Mouse (Mus musculus): ENCODE measurements around the gene Bicral. TPM values are rescaled to one million over a fixed set of nuclear protein-coding genes. Genes with fewer than 3 reads are reported as not detected.
A peak's percentile ranks its signal among the peaks of the same experiment; 100 is the strongest.
"Not testable (repeated sequence)": the region's sequence is repeated elsewhere in the genome, so short reads cannot be mapped to it uniquely, and the experiment has no call there.

The Bicral gene
- polyA plus RNA-seq, 1 experiment: 38.6 TPM

DNA sequence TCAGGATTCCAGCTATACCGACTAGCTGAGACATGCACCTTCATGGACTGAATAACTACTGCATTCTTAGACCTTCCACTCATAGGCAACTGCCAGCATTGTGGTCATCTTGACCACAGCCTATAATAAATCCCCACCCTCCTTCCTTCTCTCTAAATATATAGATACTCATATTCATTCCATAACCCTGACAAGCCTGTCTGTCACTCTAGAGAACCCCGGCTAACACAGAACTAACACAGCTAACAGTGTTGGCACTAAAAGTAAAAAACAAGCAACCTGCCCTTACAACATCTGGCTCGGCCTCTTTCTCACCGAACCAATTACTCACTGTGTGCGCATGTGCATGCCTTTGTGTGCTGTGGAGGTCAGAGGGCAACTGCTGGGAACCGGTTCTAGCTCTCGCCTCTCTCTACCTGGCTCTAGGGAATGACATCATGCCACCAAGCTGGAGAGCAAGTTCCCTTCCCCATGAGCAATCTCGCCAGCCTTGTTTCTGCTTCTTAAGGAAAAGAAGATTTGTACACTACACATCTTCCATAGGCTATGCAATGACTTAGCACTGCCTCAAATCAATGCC is 18.2 kb upstream of the Bicral start:
- DNase-seq (ENCODE audit: extremely low spot score in 1 of 2, low spot score in 1 of 2): no peak

DNA sequence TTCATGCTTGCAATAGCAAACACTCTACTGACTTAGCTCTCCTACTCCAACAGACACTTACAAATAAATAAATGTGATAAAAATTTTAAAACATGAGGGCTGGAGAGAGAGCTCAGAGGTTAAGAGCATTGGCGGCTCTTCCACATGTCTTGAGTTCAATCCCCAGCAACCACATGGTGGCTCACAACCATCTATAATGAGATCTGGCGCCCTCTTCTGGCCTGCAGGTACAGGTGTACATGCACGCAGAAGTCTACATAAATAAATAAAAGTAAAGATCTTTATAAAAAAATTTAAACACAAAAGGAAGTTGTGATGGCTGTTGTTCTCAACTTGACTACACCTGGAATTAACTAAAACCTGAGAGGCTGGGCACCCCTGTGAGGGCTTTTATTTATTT is 17.3 kb upstream of the Bicral start:
- DNase-seq (ENCODE audit: extremely low spot score in 1 of 2, low spot score in 1 of 2): no peak

DNA sequence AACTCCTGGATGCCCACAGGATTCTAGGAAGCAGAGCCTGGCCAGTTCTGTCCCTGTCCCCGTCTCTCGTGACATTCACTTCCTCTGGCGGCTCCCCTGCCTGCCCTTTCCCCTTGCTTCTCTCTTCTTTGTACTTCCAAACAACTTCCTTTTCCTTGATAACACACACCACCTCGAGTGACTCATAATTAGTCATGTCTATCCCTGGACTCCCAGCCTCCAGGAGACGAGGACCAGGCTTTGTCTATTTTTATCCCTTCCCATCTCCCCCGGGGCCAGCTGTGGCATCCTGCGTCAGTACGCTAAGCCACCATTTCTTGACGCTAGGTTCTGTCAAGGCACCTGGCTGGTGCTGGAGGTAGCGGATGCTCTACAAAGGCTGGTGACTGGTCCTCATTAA is 15.9 kb upstream of the Bicral start:
- peak in 1 of 2 experiments; percentile 70 for DNase-seq (ENCODE audit: extremely low spot score in 1 of 2, low spot score in 1 of 2)

DNA sequence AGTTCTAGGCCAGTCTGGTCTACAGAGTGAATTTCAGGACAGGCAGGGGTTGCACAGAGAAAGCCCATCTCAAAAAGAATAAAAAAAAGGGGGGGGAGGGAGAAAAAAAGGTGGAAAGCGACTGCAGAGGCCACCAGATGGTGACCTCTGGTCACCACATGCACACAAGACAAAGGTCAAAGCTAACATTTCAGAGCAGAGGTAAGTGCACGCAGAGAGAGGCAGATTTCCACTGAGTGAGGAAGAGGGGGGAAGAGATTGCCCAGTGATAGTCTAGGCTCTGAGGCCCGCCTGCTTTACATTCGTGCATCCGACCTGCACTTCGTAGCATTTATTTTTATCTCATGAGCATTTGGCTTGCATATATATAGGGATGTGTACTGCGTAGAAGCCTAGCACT is 14.5 kb upstream of the Bicral start:
- DNase-seq (ENCODE audit: extremely low spot score in 1 of 2, low spot score in 1 of 2): no peak

DNA sequence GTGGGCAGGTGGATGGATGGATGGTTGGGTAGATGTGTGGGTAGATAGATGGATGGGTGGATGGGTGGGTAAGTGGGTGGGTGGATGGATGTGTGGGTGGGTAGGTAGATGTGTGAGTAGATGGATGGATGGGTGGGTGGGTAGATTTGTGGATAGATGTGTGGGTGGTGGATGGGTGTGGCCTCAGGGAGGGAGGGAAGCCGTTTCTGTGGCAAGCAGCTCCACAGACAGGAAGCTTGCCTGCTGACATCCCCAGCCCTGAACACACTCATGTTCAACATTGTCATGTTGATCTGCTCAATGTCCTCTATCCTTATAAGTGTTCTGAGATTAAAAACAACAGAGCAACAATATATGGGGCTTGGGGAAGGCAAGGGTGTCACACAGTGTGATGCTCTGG is 12.6 kb upstream of the Bicral start:
- no peak for DNase-seq (ENCODE audit: extremely low spot score in 1 of 2, low spot score in 1 of 2)

DNA sequence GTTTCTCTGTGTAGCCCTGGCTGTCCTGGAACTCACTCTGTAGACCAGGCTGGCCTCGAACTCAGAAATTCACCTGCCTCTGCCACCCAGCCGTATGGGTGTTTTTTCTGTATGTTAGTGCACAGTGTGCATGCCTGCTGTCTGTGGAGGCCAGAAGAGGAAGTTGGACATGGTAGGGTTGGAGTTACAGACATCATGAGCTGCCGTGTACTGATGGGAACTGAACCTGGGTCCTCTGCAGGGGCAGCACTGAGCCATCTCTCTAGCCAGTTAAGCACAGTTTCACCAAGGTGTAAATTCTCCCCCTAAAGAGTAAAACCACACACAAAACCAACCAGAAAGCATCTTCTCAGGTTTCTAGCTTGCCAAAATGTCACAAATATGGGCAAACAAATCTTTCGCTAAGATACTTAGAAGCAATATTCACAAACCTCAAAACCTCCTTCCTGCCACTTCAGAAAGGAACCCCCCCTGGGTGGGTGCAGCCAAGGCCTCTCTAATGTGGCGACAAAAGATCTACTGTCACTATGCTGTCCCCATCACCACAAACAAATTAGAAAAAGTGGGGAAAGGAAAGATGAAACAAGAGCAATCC is 12.0 kb upstream of the Bicral start:
- DNase-seq (ENCODE audit: extremely low spot score in 1 of 2, low spot score in 1 of 2): no peak

DNA sequence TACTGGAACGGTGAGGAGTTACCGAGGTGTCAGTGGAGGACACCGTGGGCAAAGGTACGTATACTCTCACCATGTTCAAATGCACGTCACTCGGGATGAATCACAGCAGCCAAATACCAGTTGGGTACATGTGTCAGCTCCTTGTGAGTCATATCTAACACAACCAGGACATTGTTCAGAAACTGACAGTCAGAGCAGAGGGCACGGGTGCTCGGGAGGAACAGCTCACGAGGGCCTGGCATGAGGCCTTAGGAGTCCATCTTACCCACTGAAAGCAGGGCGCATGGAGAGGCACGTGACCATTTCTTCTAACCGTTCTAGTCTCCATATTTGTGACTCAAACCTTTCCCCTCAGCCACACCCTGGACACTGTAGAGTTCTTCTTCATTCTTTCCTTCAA is 8.6 kb upstream of the Bicral start:
- peak in 1 of 2 experiments; percentile 49 for DNase-seq (ENCODE audit: extremely low spot score in 1 of 2, low spot score in 1 of 2)

DNA sequence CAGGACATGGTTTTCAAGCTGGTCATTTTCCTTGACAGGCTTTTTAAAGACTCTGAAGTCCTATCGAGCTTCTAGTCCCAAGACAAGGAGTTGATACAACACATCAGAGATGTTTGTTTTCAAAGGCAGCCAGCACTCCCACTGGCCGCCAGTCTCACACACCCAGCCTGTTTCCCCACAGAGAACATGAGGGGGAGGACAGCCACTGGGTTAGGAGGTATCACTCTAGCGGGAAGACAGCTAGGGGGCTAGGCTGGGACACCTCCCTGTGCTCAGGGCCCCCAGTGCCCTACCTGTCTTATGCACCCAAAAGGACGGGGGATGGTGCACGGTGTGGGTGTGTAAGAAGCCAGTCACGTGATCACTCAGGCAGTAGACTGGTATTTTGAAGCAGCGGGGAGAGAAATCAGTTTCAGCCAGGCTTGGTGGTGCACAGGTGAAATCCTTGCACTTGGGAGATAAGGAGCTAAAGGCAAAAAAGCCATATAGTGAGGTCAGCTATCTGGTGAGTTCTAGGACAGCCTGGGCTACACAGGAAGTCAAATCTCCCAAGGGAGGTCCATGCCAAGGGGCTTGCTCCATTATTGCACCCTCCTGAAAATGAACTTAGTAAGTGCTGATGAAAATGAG is 6.4 kb upstream of the Bicral start:
- peak in 1 of 2 experiments; percentile 42 for DNase-seq (ENCODE audit: extremely low spot score in 1 of 2, low spot score in 1 of 2)

DNA sequence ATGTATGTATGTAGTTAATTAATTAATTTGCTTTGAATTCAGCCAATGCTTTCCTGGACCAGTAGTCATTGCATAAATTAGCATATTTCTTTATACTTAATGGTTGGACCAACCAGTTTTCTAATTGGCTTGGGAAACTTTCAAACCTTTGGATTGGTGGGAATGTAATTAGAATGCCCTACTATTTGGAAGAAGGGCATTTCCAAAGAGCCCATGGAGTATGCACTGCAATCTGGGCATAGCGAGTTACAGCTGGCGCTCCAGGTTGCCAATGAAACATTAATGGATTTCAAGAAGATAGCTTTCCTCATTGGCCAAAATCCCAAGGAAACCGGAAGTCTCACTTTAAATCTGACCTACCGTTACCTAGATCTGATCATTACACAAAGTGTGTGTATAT is 1.8 kb upstream of the Bicral start:
- no peak for DNase-seq (ENCODE audit: extremely low spot score in 1 of 2, low spot score in 1 of 2)

DNA sequence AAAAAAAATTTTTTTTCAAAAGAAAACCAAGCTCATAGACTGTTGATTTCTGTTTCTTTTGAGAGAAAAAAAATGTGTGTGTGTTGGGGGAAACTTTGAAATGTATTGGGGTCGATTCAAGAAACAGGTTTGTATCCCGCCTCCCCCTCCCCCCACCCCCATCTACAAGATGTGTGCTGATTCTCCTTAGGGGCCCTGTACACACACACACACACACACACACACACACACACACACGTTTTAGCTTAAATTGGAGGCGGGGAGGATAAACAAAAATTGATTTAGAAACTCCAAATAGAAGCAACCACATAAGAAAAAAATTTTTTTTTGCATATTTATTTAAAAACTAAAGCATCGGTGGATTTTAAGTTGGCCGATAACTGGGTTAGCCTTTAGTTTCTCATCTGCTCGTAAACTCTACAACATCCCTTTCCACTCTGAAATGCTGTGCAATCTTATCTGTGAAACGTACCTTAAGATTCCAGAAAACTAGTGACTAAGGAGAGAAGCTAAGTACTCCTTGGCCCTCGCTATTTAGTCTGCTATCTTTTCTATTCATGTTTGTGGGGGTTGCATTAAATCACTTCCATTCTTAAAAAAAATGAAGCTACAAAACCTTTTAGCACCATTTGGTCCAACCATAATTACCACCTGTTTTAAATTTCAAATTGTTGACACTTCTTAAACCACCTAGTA is 615 bp upstream of the Bicral start:
- DNase-seq (ENCODE audit: extremely low spot score in 1 of 2, low spot score in 1 of 2): no peak

DNA sequence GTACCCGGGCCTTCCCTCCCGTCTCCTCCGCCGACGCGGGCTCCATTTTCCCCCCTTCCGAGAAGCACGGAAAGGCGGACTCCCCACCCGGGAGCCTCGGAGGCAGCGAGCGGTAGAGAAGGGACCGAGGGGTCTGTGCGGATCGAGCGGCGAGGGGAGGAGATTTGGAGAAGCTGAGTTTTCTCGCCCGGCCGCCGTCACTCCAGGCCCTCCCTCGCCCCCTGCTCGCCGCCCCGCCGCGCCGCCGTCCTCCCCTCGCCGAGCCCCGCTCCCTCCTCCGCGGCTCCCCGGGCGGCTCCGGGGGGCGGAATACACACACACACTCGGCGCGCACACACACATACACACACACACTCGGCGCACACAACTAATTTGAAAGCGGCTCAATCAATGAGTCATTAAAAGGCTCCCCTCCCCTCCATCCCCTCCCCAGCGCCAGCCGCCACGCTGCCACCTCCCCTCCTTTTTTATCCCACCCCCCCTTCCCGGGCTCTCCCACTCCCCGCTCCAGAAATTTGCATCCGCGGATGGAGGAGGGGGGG is 850 bp downstream of the Bicral start:
- DNase-seq (ENCODE audit: extremely low spot score in 1 of 2, low spot score in 1 of 2): peak; percentile 55 to 77

DNA sequence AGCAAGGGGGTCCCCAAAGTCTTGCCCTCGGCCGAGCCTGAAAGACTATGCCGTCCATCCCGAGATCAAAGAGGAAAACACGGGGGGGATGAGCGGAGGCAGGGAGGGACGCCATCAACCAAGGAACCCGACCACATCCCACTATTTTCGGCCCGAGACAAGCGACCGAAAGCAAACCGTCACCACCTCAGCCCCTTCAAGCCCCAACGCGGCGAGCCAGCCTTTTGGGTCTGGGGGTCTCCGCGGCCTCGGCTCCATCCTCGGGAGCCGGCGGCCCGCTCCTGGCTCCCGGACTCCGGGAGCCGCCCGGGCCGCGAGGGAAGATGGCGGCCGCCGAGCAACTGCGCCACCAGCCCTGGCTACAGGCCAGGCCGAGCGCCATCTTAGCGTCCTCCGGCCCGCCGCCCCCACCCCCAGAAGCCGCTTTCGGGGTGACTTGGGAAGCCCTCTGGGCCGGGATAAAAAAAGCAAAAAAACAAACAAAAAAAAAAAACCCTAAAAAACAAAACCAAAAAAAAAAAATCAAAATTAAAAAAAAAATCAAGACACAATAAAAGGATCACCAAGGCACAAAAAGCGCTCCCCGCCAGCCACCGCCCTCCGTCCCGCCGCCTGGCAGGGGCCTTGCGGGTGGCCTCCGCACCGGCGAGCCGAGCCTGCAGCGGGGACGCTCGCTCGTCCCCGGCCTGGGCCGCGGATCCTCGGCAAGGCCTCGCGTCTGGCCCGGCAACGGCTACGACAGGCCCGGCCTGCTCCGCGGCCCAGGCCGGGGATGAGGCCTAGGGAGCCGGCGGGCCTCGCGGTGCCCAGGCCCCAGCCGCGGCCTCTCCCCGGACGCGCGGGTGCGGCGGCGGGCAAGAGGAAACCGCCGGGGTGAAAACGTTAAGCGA is 1.6 kb downstream of the Bicral start:
- peak in 1 of 2 experiments; percentile 77 for DNase-seq (ENCODE audit: extremely low spot score in 1 of 2, low spot score in 1 of 2)

DNA sequence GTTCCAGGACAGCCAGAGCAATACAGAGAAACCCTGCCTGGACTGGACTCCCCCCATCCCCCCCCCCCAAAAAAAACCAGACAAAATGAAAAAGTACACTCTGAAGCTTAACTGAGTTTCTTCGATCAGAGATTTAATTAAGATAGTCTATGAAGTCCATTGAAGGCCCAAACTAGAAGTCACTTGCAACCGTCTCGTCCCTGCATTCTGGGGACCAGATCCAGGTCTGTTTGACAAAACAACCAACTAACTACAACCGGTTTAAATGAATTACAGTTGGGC is 2.2 kb downstream of the Bicral start:
- no peak for DNase-seq (ENCODE audit: extremely low spot score in 1 of 2, low spot score in 1 of 2)

DNA sequence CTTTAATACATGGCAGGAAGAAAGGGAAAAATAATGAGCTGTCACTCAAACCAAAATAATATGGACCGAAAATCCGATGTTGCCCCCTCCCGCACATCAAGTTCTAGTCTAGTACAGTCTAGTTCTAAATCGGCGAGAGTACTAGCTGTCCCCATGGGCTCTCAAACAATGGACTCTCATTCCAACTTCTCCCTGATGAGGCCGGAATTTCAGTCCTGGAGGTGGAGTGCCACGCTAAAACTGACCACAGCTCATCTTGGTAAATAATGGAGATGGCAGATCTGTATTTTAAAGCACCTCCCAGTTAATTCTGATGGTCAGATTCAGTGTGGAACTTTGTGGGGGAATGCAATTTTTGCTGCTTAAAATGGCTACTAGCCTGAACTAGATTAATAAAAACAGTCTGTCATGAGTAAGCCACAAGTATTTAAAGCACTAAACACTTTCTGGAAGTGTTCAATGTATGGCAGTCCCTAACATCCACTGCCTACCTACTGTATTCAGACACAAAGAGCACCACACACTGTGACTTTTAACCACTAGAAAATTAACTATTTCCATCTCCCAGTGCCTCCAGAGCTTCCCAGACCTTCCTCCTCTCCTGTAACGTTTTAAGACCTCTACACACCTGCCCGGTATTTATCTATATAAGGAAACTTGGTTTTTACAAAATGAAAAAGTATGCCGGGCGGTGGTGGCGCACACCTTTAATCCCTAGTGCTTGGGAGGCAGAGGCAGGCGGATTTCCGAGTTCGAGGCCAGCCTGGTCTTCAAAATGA is 2.8 kb downstream of the Bicral start:
- DNase-seq (ENCODE audit: extremely low spot score in 1 of 2, low spot score in 1 of 2): no peak

DNA sequence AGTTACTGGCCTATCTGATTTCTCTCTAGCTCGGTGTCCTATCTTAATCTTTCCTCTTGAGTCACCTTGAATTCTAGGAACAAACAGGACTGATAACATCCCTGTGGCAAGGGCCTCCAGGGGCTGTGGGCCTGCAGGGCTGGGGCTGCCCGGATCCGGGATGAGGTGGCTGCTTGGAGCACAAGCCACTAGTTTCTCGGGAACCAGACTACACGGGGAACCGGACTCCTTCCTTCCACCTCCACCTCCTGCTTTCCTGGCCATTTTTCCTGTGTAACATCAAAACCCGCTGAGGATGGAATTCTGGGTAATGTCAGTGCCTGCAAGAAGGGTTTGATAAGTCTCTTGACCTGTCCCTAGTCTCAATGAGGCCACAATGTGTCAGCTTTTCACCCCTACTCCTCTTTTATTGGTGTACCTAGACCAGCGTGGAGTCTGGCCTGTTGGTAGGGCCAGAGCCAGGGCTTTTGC is 3.6 kb downstream of the Bicral start:
- no peak for DNase-seq (ENCODE audit: extremely low spot score in 1 of 2, low spot score in 1 of 2)

DNA sequence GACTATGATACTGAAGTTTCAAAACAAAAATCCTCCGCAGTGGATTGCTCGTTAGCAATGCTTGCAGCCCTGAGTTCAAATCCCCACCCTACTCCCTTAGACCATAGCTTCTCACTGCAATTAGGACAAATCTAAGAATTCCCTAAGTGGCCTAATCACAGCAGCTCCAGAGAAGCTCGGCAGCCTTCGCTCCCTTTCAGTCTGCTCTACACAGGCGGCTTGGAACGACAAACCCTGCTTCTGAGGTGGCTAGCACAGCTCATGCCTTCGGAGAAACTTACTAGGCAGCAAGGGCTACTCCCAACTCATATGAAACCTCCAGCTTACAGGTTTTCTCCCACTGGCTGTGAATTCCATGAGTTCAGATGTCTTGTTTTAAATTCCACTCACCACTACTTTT is 4.2 kb downstream of the Bicral start:
- no peak for DNase-seq (ENCODE audit: extremely low spot score in 1 of 2, low spot score in 1 of 2)

DNA sequence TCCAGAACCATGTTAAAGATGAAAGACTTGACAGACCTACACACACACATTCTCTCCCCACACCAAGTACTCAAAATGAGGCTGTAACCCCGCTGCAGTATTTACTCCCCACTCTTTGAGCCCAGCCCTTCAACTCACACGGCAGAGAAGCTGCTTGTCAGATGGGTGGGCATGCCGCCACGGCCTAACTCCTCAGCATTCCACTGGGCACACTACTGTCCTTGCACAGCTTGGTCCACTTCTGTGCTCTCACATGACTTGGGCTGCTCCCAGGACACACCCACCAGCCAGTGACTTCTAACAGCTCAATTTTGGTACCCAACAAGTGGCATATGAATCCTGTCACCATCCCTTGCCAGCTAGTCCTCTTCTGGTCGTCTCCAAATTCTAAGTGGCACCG is 5.0 kb downstream of the Bicral start:
- DNase-seq (ENCODE audit: extremely low spot score in 1 of 2, low spot score in 1 of 2): peak in 1 of 2 experiments; percentile 45

DNA sequence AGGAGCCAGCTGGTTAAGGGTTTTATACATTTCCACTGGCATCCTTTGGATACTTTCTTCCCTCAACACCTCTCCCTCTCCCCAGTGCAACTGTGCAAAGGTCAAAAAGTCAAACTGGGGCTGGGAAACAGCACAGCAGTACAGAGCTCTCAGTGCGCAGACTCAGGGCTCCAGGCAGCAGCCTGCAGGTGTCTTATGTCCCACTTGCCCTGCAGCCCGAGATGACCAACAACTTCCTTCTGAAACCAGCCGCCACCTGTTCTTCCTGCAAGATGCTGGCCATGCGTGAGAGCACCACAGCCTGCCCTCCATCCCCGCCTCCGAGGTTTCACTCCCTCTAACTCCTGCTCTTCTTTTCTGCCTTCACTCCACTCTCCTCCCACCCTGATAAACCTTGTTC is 5.6 kb downstream of the Bicral start:
- DNase-seq (ENCODE audit: extremely low spot score in 1 of 2, low spot score in 1 of 2): no peak

DNA sequence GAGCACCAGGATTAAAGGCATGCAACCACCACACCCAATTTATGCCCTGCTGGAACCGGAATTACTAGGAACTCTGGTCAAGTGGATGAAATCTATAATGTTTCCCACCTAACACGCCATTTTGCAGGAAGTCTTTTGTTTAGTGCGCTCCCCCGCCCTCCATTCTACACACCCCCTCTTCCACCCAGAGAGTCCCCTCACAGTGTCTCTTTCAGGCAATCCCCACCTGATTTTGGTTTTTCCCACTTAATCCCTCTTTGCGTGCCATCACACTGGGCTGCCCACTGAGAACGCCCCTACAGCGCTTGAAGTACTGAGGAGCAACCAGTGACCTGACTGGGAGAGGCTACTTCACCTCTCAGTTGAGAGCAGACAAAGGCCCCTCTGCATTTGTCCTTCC is 11.1 kb downstream of the Bicral start:
- no peak for DNase-seq (ENCODE audit: extremely low spot score in 1 of 2, low spot score in 1 of 2)

DNA sequence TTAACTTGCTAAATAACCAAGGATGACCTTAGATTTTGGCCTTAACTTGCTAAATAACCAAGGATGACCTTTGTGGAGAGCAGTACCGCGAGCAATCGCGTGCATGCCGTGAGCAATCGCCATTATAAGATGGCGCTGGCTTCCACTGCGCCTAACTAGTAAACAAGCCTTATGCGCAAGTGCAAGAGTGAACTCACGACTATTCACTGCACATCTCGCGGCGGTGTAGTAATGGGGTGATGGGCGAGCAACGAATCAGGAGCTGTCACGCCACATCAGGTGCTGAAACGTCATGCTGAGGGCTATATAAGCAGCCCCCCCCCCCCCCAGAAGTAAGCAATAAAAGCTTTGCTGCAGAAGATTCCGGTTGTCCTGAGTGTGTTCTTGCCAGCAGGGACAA is 11.7 kb downstream of the Bicral start:
- not testable (repeated sequence) for DNase-seq (ENCODE audit: extremely low spot score in 1 of 2, low spot score in 1 of 2)
